Mouse (Mus musculus): ENCODE data around the gene Gm9780. TPM values are rescaled to one million over a fixed set of nuclear protein-coding genes. Genes with fewer than 3 reads are reported as not detected.

The Gm9780 gene
- 8.6 TPM for polyA plus RNA-seq (2014; fragmentation: Illumina TruSeq; extraction: RNeasy Lipid Tissue Mini Kit (QIAGEN cat#74804); ENCODE audit: low read depth, low replicate concordance)

GRCm38 (mm10) chr14:26042611-26043010 is at the start of gene Gm9780:
TSS of gene Gm9780 (minus strand) at chr14:26042711.

GRCm38 (mm10) chr14:26081997-26082396 is 39.5 kb upstream of the Gm9780 start, which contains the start of gene Cphx3:
TSS of gene Cphx3 (plus strand) at chr14:26082297.

GRCm38 (mm10) chr14:26081216-26081615 is 38.7 kb upstream of the Gm9780 start, which contains the start of gene Cphx2:
TSS of gene Cphx2 (plus strand) at chr14:26081516.

GRCm38 (mm10) chr14:26067325-26067633 is 24.8 kb upstream of the Gm9780 start, which contains the start of gene Tmem254c:
TSS of gene Tmem254c (minus strand) at chr14:26067355.

GRCm38 (mm10) chr14:25978371-25979241 is 63.9 kb downstream of the Gm9780 start, which contains the start of gene Duxbl1:
TSS of gene Duxbl1 (plus strand) at chr14:25978577.

Other genes with a start within 250 kb of the Gm9780 start
- gene Anxa11, start 200.6 kb downstream of the Gm9780 start, polyA plus RNA-seq (2014; fragmentation: Illumina TruSeq; extraction: RNeasy Lipid Tissue Mini Kit (QIAGEN cat#74804); ENCODE audit: low read depth, low replicate concordance), result 12.7 TPM
- gene Plac9a, start 139.6 kb downstream of the Gm9780 start, polyA plus RNA-seq (2014; fragmentation: Illumina TruSeq; extraction: RNeasy Lipid Tissue Mini Kit (QIAGEN cat#74804); ENCODE audit: low read depth, low replicate concordance), result not detected
- 11.4 TPM for gene Tmem254a, start 115.0 kb downstream of the Gm9780 start, polyA plus RNA-seq (2014; fragmentation: Illumina TruSeq; extraction: RNeasy Lipid Tissue Mini Kit (QIAGEN cat#74804); ENCODE audit: low read depth, low replicate concordance)
- gene Cphx1, start 104.4 kb downstream of the Gm9780 start, polyA plus RNA-seq (2014; fragmentation: Illumina TruSeq; extraction: RNeasy Lipid Tissue Mini Kit (QIAGEN cat#74804); ENCODE audit: low read depth, low replicate concordance), result not detected
- 0.35 TPM for gene Duxbl1, start 64.1 kb downstream of the Gm9780 start, polyA plus RNA-seq (2014; fragmentation: Illumina TruSeq; extraction: RNeasy Lipid Tissue Mini Kit (QIAGEN cat#74804); ENCODE audit: low read depth, low replicate concordance)
- not detected for gene Tmem254c, start 24.6 kb upstream of the Gm9780 start, polyA plus RNA-seq (2014; fragmentation: Illumina TruSeq; extraction: RNeasy Lipid Tissue Mini Kit (QIAGEN cat#74804); ENCODE audit: low read depth, low replicate concordance)
- gene Cphx2, start 38.8 kb upstream of the Gm9780 start, polyA plus RNA-seq (2014; fragmentation: Illumina TruSeq; extraction: RNeasy Lipid Tissue Mini Kit (QIAGEN cat#74804); ENCODE audit: low read depth, low replicate concordance), result not detected
- gene Cphx3, start 39.6 kb upstream of the Gm9780 start, polyA plus RNA-seq (2014; fragmentation: Illumina TruSeq; extraction: RNeasy Lipid Tissue Mini Kit (QIAGEN cat#74804); ENCODE audit: low read depth, low replicate concordance), result not detected
- not detected for gene Duxbl2, start 75.6 kb upstream of the Gm9780 start, polyA plus RNA-seq (2014; fragmentation: Illumina TruSeq; extraction: RNeasy Lipid Tissue Mini Kit (QIAGEN cat#74804); ENCODE audit: low read depth, low replicate concordance)
- not detected for gene Plac9b, start 139.8 kb upstream of the Gm9780 start, polyA plus RNA-seq (2014; fragmentation: Illumina TruSeq; extraction: RNeasy Lipid Tissue Mini Kit (QIAGEN cat#74804); ENCODE audit: low read depth, low replicate concordance)
- 24.8 TPM for gene Tmem254b, start 164.3 kb upstream of the Gm9780 start, polyA plus RNA-seq (2014; fragmentation: Illumina TruSeq; extraction: RNeasy Lipid Tissue Mini Kit (QIAGEN cat#74804); ENCODE audit: low read depth, low replicate concordance)
- not detected for gene Duxbl3, start 215.3 kb upstream of the Gm9780 start, polyA plus RNA-seq (2014; fragmentation: Illumina TruSeq; extraction: RNeasy Lipid Tissue Mini Kit (QIAGEN cat#74804); ENCODE audit: low read depth, low replicate concordance)